In the genomic region with DNA sequence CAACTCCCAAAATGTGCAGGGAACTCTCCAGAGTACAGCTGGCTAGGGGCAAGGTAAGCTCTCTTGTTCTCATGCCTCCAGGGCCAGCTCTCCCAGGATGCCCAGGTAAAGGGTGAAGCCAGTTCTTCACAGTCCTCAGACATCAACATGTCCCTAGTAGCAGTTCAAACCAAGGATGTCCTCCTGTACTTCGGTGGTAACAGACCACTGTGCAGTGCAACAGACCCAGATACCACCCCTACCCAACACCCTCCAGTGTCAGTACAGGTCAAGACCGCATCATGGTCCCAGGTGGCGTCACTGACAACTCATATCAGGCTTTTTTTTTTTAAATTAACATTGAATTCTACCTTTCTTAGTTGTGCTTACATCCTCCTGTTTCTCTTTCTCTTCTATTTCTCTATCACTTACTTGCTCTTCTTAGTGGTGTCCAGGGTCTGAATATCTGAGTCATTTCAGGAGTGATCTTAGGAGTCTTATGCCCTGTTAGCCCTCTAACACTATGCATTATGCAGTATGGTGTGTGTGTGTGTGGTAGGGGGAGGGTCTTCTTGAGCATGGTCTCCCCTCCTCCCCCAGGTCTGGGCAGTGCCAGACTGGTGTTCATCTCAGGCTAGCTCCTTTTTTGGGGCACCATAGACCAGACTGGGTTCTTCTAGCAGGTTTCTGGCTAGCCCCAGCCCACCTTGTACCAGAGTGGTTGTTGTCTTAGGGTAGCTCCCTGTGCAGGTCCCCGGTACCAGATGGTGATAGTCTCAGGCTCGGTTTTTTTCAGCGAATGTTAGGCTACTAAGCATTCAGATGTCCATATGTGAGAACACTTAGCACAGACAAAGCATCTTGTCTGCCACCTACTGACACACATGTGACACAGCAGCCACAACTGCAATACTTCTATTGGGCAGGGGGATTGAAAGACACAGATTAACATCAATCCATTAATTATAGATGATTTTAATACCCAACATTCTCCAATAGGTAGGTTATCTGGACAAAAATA, we compare ENCODE assay signal across 10 mouse cellular contexts. TPM values are rescaled to one million over a fixed set of nuclear protein-coding genes. Genes with fewer than 3 reads are reported as not detected.
DNase-seq lines count a peak whose midpoint lies in the region; ATAC-seq and TF ChIP-seq lines count a peak whose summit lies in the region.
"Had no signal": no experiment of that assay in that cellular context is flagged by ENCODE, and none has a peak within 500 bp of the region (broad histone marks: within the 10 kb centered on the region; RNA-seq: fewer than 3 reads in every experiment).

No protein-coding gene starts in this region.

- no peak for TF ChIP-seq POLR2A in brain, embryonic 14.5 days (IDR thresholded peaks at IDR 0.05; ENCODE audit: borderline replicate concordance, extremely low read depth, insufficient read depth, insufficient read length, poor library complexity, severe bottlenecking)
- no peak for TF ChIP-seq POLR2A in small intestine, adult 2 months (IDR thresholded peaks at IDR 0.05; ENCODE audit: low read depth, low read length)

- H3K36me3 ChIP-seq in forebrain, embryonic 11.5 days (ENCODE audit: control insufficient read depth, insufficient read depth, low read length), result no peaks in the 10 kb centered on the region
- H3K36me3 ChIP-seq in hindbrain, embryonic 16.5 days (ENCODE audit: control insufficient read depth, insufficient read depth, low read length), result no peaks in the 10 kb centered on the region
- H3K36me3 ChIP-seq in small intestine, adult 2 months (ENCODE audit: control insufficient read depth, insufficient read depth, low read length), result no peaks in the 10 kb centered on the region
- H3K36me3 ChIP-seq: limb, embryonic 15.5 days had no signal

- no peaks in the 10 kb centered on the region for H3K27me3 ChIP-seq in forebrain, embryonic 11.5 days (ENCODE audit: control insufficient read depth, insufficient read depth, low read length)
- no peaks in the 10 kb centered on the region for H3K27me3 ChIP-seq in hindbrain, embryonic 16.5 days (replicated peaks; ENCODE audit: control insufficient read depth, insufficient read depth, low read length)
- no peaks in the 10 kb centered on the region for H3K27me3 ChIP-seq in small intestine, adult 2 months (ENCODE audit: control insufficient read depth, insufficient read depth, low read length)
- H3K27me3 ChIP-seq: limb, embryonic 15.5 days had no signal

- H3K9me3 ChIP-seq in forebrain, embryonic 11.5 days (ENCODE audit: control insufficient read depth, low read length), result no peaks in the 10 kb centered on the region
- H3K9me3 ChIP-seq in hindbrain, embryonic 16.5 days (ENCODE audit: control insufficient read depth, low read length), result no peaks in the 10 kb centered on the region
- H3K9me3 ChIP-seq: limb, embryonic 15.5 days had no signal

- intact Hi-C loops in left cerebral cortex, adult 2 months (cut with DNase I), result loop anchor here (1.0 to 10.0 kb wide), 4 partner anchors 116 to 1055 kb away; no protein-coding TSS in a partner anchor

- ATAC-seq in forebrain, embryonic 11.5 days (replicated peaks; ENCODE audit: low FRiP score), result peak; percentile 90
- peak; percentile 90 for ATAC-seq in hindbrain, embryonic 16.5 days

- WGBS in forebrain, embryonic 11.5 days, result 54% methylated on average over 6 of the region's 6 CpGs
- 54% methylated on average over 6 of the region's 6 CpGs for WGBS in hindbrain, embryonic 16.5 days
- 43% methylated on average over 6 of the region's 6 CpGs for WGBS in small intestine, adult 2 months

- peak; percentile 21 for DNase-seq in adrenal gland, postnatal 14 days
- no peak for DNase-seq in adrenal gland, adult 8-10 months
- peak; percentile 86 for DNase-seq in brain, embryonic 14.5 days (ENCODE audit: low read depth)
- DNase-seq in forebrain, embryonic 11.5 days (ENCODE audit: low spot score), result peak; percentile 53
- DNase-seq in left cerebral cortex, adult 2 months (ENCODE audit: extremely low spot score in 1 of 2, low spot score in 2 of 2), result peak in 1 of 2 experiments; percentile 17
- DNase-seq in mesoderm, embryonic 11.5 days (ENCODE audit: low read depth, low spot score), result peak; percentile 66

- no peak overlapping the region for H3K9ac ChIP-seq in forebrain, embryonic 11.5 days (ENCODE audit: low read length)
- no peak overlapping the region for H3K9ac ChIP-seq in hindbrain, embryonic 16.5 days (ENCODE audit: low read depth, low read length)
- H3K9ac ChIP-seq: limb, embryonic 15.5 days had no signal

- H3K4me3 ChIP-seq in forebrain, embryonic 11.5 days (ENCODE audit: low read depth, low read length), result no peak overlapping the region
- no peak overlapping the region for H3K4me3 ChIP-seq in hindbrain, embryonic 16.5 days (ENCODE audit: low read length)
- H3K4me3 ChIP-seq in left cerebral cortex, adult 2 months, result no peak overlapping the region
- no peak overlapping the region for H3K4me3 ChIP-seq in small intestine, adult 2 months (ENCODE audit: low read depth, low read length)
- H3K4me3 ChIP-seq: limb, embryonic 15.5 days had no signal

- peak; percentile 74; the same call in 1 of the 2 replicates for TF ChIP-seq CTCF in brain, embryonic 14.5 days (IDR thresholded peaks at IDR 0.05; ENCODE audit: borderline replicate concordance, extremely low read depth, insufficient read depth, insufficient read length)
- peak; percentile 84 for TF ChIP-seq CTCF in left cerebral cortex, adult 2 months (IDR thresholded peaks at IDR 0.05)
- peak; percentile 17; the same call in 1 of the 2 replicates for TF ChIP-seq CTCF in small intestine, adult 2 months (IDR thresholded peaks at IDR 0.05; ENCODE audit: extremely low read depth, insufficient read length, insufficient replicate concordance, low read depth, low read length)

- H3K27ac ChIP-seq in forebrain, embryonic 11.5 days (ENCODE audit: low read depth, low read length), result no peak overlapping the region
- H3K27ac ChIP-seq in hindbrain, embryonic 16.5 days (ENCODE audit: low read depth, low read length), result no peak overlapping the region
- H3K27ac ChIP-seq in left cerebral cortex, adult 2 months, result no peak overlapping the region
- no peak overlapping the region for H3K27ac ChIP-seq in small intestine, adult 2 months (ENCODE audit: insufficient read depth, low read depth, low read length)
- H3K27ac ChIP-seq: limb, embryonic 15.5 days had no signal

- H3K4me2 ChIP-seq in forebrain, embryonic 11.5 days (ENCODE audit: low read depth, low read length, severe bottlenecking), result no peak overlapping the region
- H3K4me2 ChIP-seq in hindbrain, embryonic 16.5 days (ENCODE audit: low read length), result peak overlapping the region; percentile 42
- H3K4me2 ChIP-seq: limb, embryonic 15.5 days had no signal

- no peaks in the 10 kb centered on the region for H3K4me1 ChIP-seq in forebrain, embryonic 11.5 days (replicated peaks; ENCODE audit: control insufficient read depth, insufficient read depth, low read length)
- H3K4me1 ChIP-seq in hindbrain, embryonic 16.5 days (ENCODE audit: control insufficient read depth, insufficient read depth, low read depth, low read length), result no peaks in the 10 kb centered on the region
- H3K4me1 ChIP-seq in small intestine, adult 2 months (ENCODE audit: control insufficient read depth, insufficient read depth, insufficient read length, low read length), result no peaks in the 10 kb centered on the region
- H3K4me1 ChIP-seq: limb, embryonic 15.5 days had no signal

RNA-seq across cellular contexts. Expression of a gene that starts 9.2 kb away (rescaled TPM):
- not detected in 2 replicates for total RNA-seq in adrenal gland, postnatal 14 days (2021)
- not detected for total RNA-seq in adrenal gland, adult 8-10 months (2022)
- polyA plus RNA-seq in brain, embryonic 14.5 days (2012; rRNA removed), result not detected in 2 replicates
- not detected in 2 replicates for polyA plus RNA-seq in forebrain, embryonic 11.5 days (2014; fragmentation: Nextera tagmentation; extraction: Ambion mirVana)
- not detected in 2 replicates for polyA plus RNA-seq in hindbrain, embryonic 16.5 days (2015; fragmentation: Nextera tagmentation; extraction: Ambion mirVana)
- total RNA-seq in left cerebral cortex, adult 2 months (2021), result not detected
- not detected in 2 replicates for polyA plus RNA-seq in small intestine, adult 2 months (2012; rRNA removed)
- total RNA-seq: ES-E14 had no signal
- polyA plus RNA-seq: limb, embryonic 15.5 days had no signal

RNA-seq across cellular contexts. Expression of a gene that starts 34.4 kb away (rescaled TPM):
- 17.9 and 20.4 TPM in 2 replicates for total RNA-seq in adrenal gland, postnatal 14 days (2021)
- total RNA-seq in adrenal gland, adult 8-10 months (2022), result 10 to 100 TPM; 16.8 to 21.4 (median 17.2) TPM
- polyA plus RNA-seq in brain, embryonic 14.5 days (2012; rRNA removed), result 136 and 160 TPM in 2 replicates
- polyA plus RNA-seq in forebrain, embryonic 11.5 days (2014; fragmentation: Nextera tagmentation; extraction: Ambion mirVana), result 49.2 and 55.3 TPM in 2 replicates
- 218 and 224 TPM in 2 replicates for polyA plus RNA-seq in hindbrain, embryonic 16.5 days (2015; fragmentation: Nextera tagmentation; extraction: Ambion mirVana)
- 100 to 1,000 TPM; 123 to 130 TPM for total RNA-seq in left cerebral cortex, adult 2 months (2021)
- polyA plus RNA-seq in small intestine, adult 2 months (2012; rRNA removed), result 5.1 and 12.5 TPM in 2 replicates

RNA-seq across cellular contexts. Expression of a gene that starts 48.5 kb away (rescaled TPM):
- total RNA-seq in adrenal gland, postnatal 14 days (2021), result not detected in 2 replicates
- total RNA-seq in adrenal gland, adult 8-10 months (2022), result not detected
- not detected in 2 replicates for polyA plus RNA-seq in brain, embryonic 14.5 days (2012; rRNA removed)
- not detected in 2 replicates for polyA plus RNA-seq in forebrain, embryonic 11.5 days (2014; fragmentation: Nextera tagmentation; extraction: Ambion mirVana)
- not detected in 2 replicates for polyA plus RNA-seq in hindbrain, embryonic 16.5 days (2015; fragmentation: Nextera tagmentation; extraction: Ambion mirVana)
- not detected for total RNA-seq in left cerebral cortex, adult 2 months (2021)
- polyA plus RNA-seq in small intestine, adult 2 months (2012; rRNA removed), result not detected in 2 replicates
- total RNA-seq: ES-E14 had no signal
- polyA plus RNA-seq: limb, embryonic 15.5 days had no signal

Comparison
In these comparisons a context has a peak if more than half of its experiments do, and no peak if none do; other contexts are left out.
1. CTCF ChIP-seq: peak in every context shown above with its lines; median percentile 84 in left cerebral cortex, adult 2 months; 74 in brain, embryonic 14.5 days; 17 in small intestine, adult 2 months.